Mouse (Mus musculus): ENCODE data around the gene Lrrc27.
A peak's percentile ranks its signal among the peaks of the same experiment; 100 is the strongest.

The Lrrc27 gene

GRCm38 (mm10) chr7:139214596-139215340 lies 2.0 kb downstream of the Lrrc27 start:
- DNase-seq (ENCODE audit: low spot score), result no peak

GRCm38 (mm10) chr7:139215516-139215915 lies 2.7 kb downstream of the Lrrc27 start:
- no peak for DNase-seq (ENCODE audit: low spot score)

GRCm38 (mm10) chr7:139215946-139216345 lies 3.2 kb downstream of the Lrrc27 start:
- no peak for DNase-seq (ENCODE audit: low spot score)

- DNase-seq (ENCODE audit: low spot score), result no peak
Measured at GRCm38 (mm10) chr7:139216464-139216863, 3.7 kb downstream of the Lrrc27 start.

GRCm38 (mm10) chr7:139217046-139217445 lies 4.3 kb downstream of the Lrrc27 start:
- no peak for DNase-seq (ENCODE audit: low spot score)

- DNase-seq (ENCODE audit: low spot score), result no peak
Measured at GRCm38 (mm10) chr7:139218641-139219415, 6.0 kb downstream of the Lrrc27 start.

GRCm38 (mm10) chr7:139219486-139219885 lies 6.7 kb downstream of the Lrrc27 start:
- DNase-seq (ENCODE audit: low spot score), result no peak

- DNase-seq (ENCODE audit: low spot score), result no peak
Measured at GRCm38 (mm10) chr7:139220303-139220702, 7.5 kb downstream of the Lrrc27 start.

- DNase-seq (ENCODE audit: low spot score), result no peak
Measured at GRCm38 (mm10) chr7:139221072-139221471, 8.3 kb downstream of the Lrrc27 start.

- no peak for DNase-seq (ENCODE audit: low spot score)
Measured at GRCm38 (mm10) chr7:139221856-139222255, 9.1 kb downstream of the Lrrc27 start.

GRCm38 (mm10) chr7:139222341-139222740 lies 9.6 kb downstream of the Lrrc27 start:
- no peak for DNase-seq (ENCODE audit: low spot score)

- no peak for DNase-seq (ENCODE audit: low spot score)
Measured at GRCm38 (mm10) chr7:139224070-139224469, 11.3 kb downstream of the Lrrc27 start.

GRCm38 (mm10) chr7:139224725-139225124 lies 11.9 kb downstream of the Lrrc27 start:
- DNase-seq (ENCODE audit: low spot score), result no peak

GRCm38 (mm10) chr7:139226416-139226815 lies 13.6 kb downstream of the Lrrc27 start:
- DNase-seq (ENCODE audit: low spot score), result no peak

GRCm38 (mm10) chr7:139228447-139229171 lies 15.8 kb downstream of the Lrrc27 start:
- DNase-seq (ENCODE audit: low spot score), result no peak

- DNase-seq (ENCODE audit: low spot score), result no peak
Measured at GRCm38 (mm10) chr7:139229837-139230236, 17.0 kb downstream of the Lrrc27 start.

GRCm38 (mm10) chr7:139230241-139230640 lies 17.5 kb downstream of the Lrrc27 start:
- no peak for DNase-seq (ENCODE audit: low spot score)

GRCm38 (mm10) chr7:139233714-139234113 lies 20.9 kb downstream of the Lrrc27 start:
- peak; percentile 88 for DNase-seq (ENCODE audit: low spot score)

GRCm38 (mm10) chr7:139234426-139235188 lies 21.8 kb downstream of the Lrrc27 start:
- DNase-seq (ENCODE audit: low spot score), result peak; percentile 51

- DNase-seq (ENCODE audit: low spot score), result no peak
Measured at GRCm38 (mm10) chr7:139235651-139236358, 23.0 kb downstream of the Lrrc27 start.

GRCm38 (mm10) chr7:139239432-139239831 lies 26.6 kb downstream of the Lrrc27 start:
- DNase-seq (ENCODE audit: low spot score), result no peak
